Mouse (Mus musculus) spleen, adult 2 months (tissue): ENCODE data around the gene Hrh1. TPM values are rescaled to one million over a fixed set of nuclear protein-coding genes. Genes with fewer than 3 reads are reported as not detected.

ENCODE experiments used
- DNase-seq, 2 experiments: peaks; one replicate each; pipeline versions ENCODE4 v3.0.0 to v3.0.0-alpha.2; 2012 to 2021; ENCODE audit warnings: low spot score in 2 of 2, low read depth in 1 of 2
- H3K27ac ChIP-seq: fragments of 200-500 bp; 2 replicates; pipeline ENCODE4 v1.5.1; 2012; ENCODE audit warnings: low read length, inconsistent platforms; ENCODE audit not compliant: insufficient read depth
- H3K27me3 ChIP-seq: fragments of 200-500 bp; 2 replicates; pipeline ENCODE4 v1.6.1; 2012; ENCODE audit warnings: mild to moderate bottlenecking, moderate library complexity, low read length, inconsistent platforms; ENCODE audit not compliant: control insufficient read depth, insufficient read depth
- H3K36me3 ChIP-seq: fragments of 200-500 bp; 2 replicates; pipeline ENCODE4 v1.6.1; 2012; ENCODE audit warnings: mild to moderate bottlenecking, low read length, inconsistent platforms; ENCODE audit not compliant: control insufficient read depth, insufficient read depth
- H3K4me1 ChIP-seq: fragments of 200-500 bp; 2 replicates; pipeline ENCODE4 v1.6.1; 2011; ENCODE audit warnings: inconsistent platforms; ENCODE audit not compliant: control insufficient read depth, insufficient read depth, insufficient read length
- H3K4me3 ChIP-seq: fragments of 200-500 bp; 2 replicates; pipeline ENCODE4 v1.5.1; 2011; ENCODE audit warnings: mild to moderate bottlenecking, inconsistent platforms; ENCODE audit not compliant: insufficient read depth, insufficient read length; ENCODE audit errors: extremely low read depth
- CTCF ChIP-seq: fragments of 200-500 bp; IDR thresholded peaks from 2 replicates; pipeline ENCODE4 v1.5.1; 2011; ENCODE audit warnings: mild to moderate bottlenecking, inconsistent platforms; ENCODE audit not compliant: insufficient read depth, insufficient read length, insufficient replicate concordance; ENCODE audit errors: extremely low read depth
- POLR2A ChIP-seq: fragments of 200-500 bp; IDR thresholded peaks from 2 replicates; pipeline ENCODE4 v1.6.1; 2011; ENCODE audit warnings: low read depth, low read length, inconsistent platforms
- WGBS: fragments of 180-500 bp; shearing (Covaris S2); methylation state at CpG from one replicate; pipeline ENCODE4 v1.1.7; 2018; 5-methylcytosine and 5-hydroxymethylcytosine counted together
- polyA plus RNA-seq: library from polyadenylated mRNA; depleted of rRNA; stranded (reverse); fragments of >200 nt; gene quantifications from 2 replicates; pipeline ENCODE4 v1.2.3, GENCODE M21; 2012

The Hrh1 gene
- polyA plus RNA-seq, 1 experiment = 0.88 TPM

- Histone ChIP-seq H3K4me3 (no peak overlapping the region), H3K27me3 (no peaks in the 10 kb centered on the region), H3K4me1 (no peaks in the 10 kb centered on the region), H3K36me3 (no peaks in the 10 kb centered on the region), H3K27ac (no peak overlapping the region)
- DNase-seq = no peak
- TF ChIP-seq CTCF = no peak
- WGBS = 83% methylated on average over 6 of the region's 6 CpGs
Measured at GRCm38 (mm10) chr6:114368196-114368595, 29.5 kb upstream of the Hrh1 start.

- 92% methylated on average over 7 of the region's 7 CpGs for WGBS
- H3K36me3 ChIP-seq = no peaks in the 10 kb centered on the region
Measured at GRCm38 (mm10) chr6:114372741-114373140, 25.0 kb upstream of the Hrh1 start.

GRCm38 (mm10) chr6:114380872-114381271 lies 16.9 kb upstream of the Hrh1 start:
- Histone ChIP-seq H3K27me3 (no peaks in the 10 kb centered on the region), H3K4me1 (no peaks in the 10 kb centered on the region), H3K36me3 (no peaks in the 10 kb centered on the region), H3K27ac (no peak overlapping the region), H3K4me3 (no peak overlapping the region)
- no peak for DNase-seq
- TF ChIP-seq CTCF = no peak
- no peak for TF ChIP-seq POLR2A
- 81% methylated on average over 3 of the region's 3 CpGs for WGBS

More at GRCm38 (mm10) chr6:114372741-114373140, 25.0 kb upstream of the Hrh1 start:
- DNase-seq = no peak
- no peaks in the 10 kb centered on the region for H3K27me3 ChIP-seq
- H3K4me3 ChIP-seq = no peak overlapping the region
- TF ChIP-seq CTCF = no peak
- no peak for TF ChIP-seq POLR2A
- no peaks in the 10 kb centered on the region for H3K4me1 ChIP-seq
- H3K27ac ChIP-seq = no peak overlapping the region

GRCm38 (mm10) chr6:114387320-114387719 lies 10.4 kb upstream of the Hrh1 start:
- no peak for DNase-seq
- Histone ChIP-seq H3K4me3 (no peak overlapping the region), H3K27ac (no peak overlapping the region), H3K4me1 (no peaks in the 10 kb centered on the region), H3K27me3 (no peaks in the 10 kb centered on the region), H3K36me3 (no peaks in the 10 kb centered on the region)
- 69% methylated on average over 6 of the region's 6 CpGs for WGBS
- TF ChIP-seq CTCF = no peak
- TF ChIP-seq POLR2A = no peak

GRCm38 (mm10) chr6:114387855-114388254 lies 9.9 kb upstream of the Hrh1 start:
- no peaks in the 10 kb centered on the region for H3K36me3 ChIP-seq
- DNase-seq = no peak
- TF ChIP-seq CTCF = no peak
- TF ChIP-seq POLR2A = no peak
- H3K27me3 ChIP-seq = no peaks in the 10 kb centered on the region
- WGBS = 31% methylated on average over 4 of the region's 4 CpGs
- H3K27ac ChIP-seq = no peak overlapping the region
- H3K4me3 ChIP-seq = no peak overlapping the region
- no peaks in the 10 kb centered on the region for H3K4me1 ChIP-seq

GRCm38 (mm10) chr6:114390129-114390528 lies 7.6 kb upstream of the Hrh1 start:
- WGBS = 79% methylated on average over 2 of the region's 2 CpGs
- DNase-seq = no peak
- no peak overlapping the region for H3K27ac ChIP-seq
- no peaks in the 10 kb centered on the region for H3K27me3 ChIP-seq
- H3K4me3 ChIP-seq = no peak overlapping the region
- H3K4me1 ChIP-seq = no peaks in the 10 kb centered on the region
- no peak for TF ChIP-seq CTCF
- TF ChIP-seq POLR2A = no peak
- no peaks in the 10 kb centered on the region for H3K36me3 ChIP-seq

- Histone ChIP-seq H3K36me3 (no peaks in the 10 kb centered on the region), H3K27me3 (peaks cover 7% of the 10 kb centered on the region), H3K4me1 (no peaks in the 10 kb centered on the region), H3K4me3 (no peak overlapping the region), H3K27ac (no peak overlapping the region)
- WGBS = 32% methylated on average over 4 of the region's 4 CpGs
- no peak for TF ChIP-seq POLR2A
- TF ChIP-seq CTCF = no peak
- no peak for DNase-seq
Measured at GRCm38 (mm10) chr6:114394982-114395381, 2.8 kb upstream of the Hrh1 start.

GRCm38 (mm10) chr6:114396605-114397004 lies 1.1 kb upstream of the Hrh1 start:
- Histone ChIP-seq H3K27me3 (peaks cover 7% of the 10 kb centered on the region), H3K27ac (no peak overlapping the region), H3K4me1 (no peaks in the 10 kb centered on the region), H3K4me3 (no peak overlapping the region), H3K36me3 (no peaks in the 10 kb centered on the region)
- WGBS = 72% methylated on average over 4 of the region's 4 CpGs
- TF ChIP-seq POLR2A (no peak), CTCF (no peak)
- DNase-seq = no peak
